Mouse (Mus musculus): Measurements from ENCODE around the gene Efna5.
A peak's percentile ranks its signal among the peaks of the same experiment; 100 is the strongest.

Efna5 gene

GRCm38 (mm10) chr17:62881176-62881790 is at the start of gene Efna5:
Gene Efna5, minus strand, starts transcription at chr17:62881317.
- peak; percentile 44 for DNase-seq

GRCm38 (mm10) chr17:62915304-62915703 is 34.2 kb upstream of the Efna5 start:
- DNase-seq, result no peak

- no peak for DNase-seq
Observed at GRCm38 (mm10) chr17:62905692-62906445, 24.8 kb upstream of the Efna5 start.

- no peak for DNase-seq
Observed at GRCm38 (mm10) chr17:62899066-62899465, 17.9 kb upstream of the Efna5 start.

- no peak for DNase-seq
Observed at GRCm38 (mm10) chr17:62889991-62890390, 8.9 kb upstream of the Efna5 start.

GRCm38 (mm10) chr17:62884129-62884506 is 3.0 kb upstream of the Efna5 start:
- peak; percentile 69 for DNase-seq

- DNase-seq, result no peak
Observed at GRCm38 (mm10) chr17:62883476-62884128, 2.5 kb upstream of the Efna5 start.

GRCm38 (mm10) chr17:62882726-62883475 is 1.8 kb upstream of the Efna5 start:
- peak; percentile 41 for DNase-seq

- DNase-seq, result peak; percentile 44
Observed at GRCm38 (mm10) chr17:62881791-62882725, 941 bp upstream of the Efna5 start.

GRCm38 (mm10) chr17:62880311-62881175 is 574 bp downstream of the Efna5 start:
- peak; percentile 38 for DNase-seq

GRCm38 (mm10) chr17:62879526-62880310 is 1.4 kb downstream of the Efna5 start:
- DNase-seq, result peak; percentile 54

GRCm38 (mm10) chr17:62875727-62876126 is 5.4 kb downstream of the Efna5 start:
- no peak for DNase-seq

GRCm38 (mm10) chr17:62871928-62872327 is 9.2 kb downstream of the Efna5 start:
- no peak for DNase-seq

GRCm38 (mm10) chr17:62871191-62871590 is 9.9 kb downstream of the Efna5 start:
- no peak for DNase-seq

- no peak for DNase-seq
Observed at GRCm38 (mm10) chr17:62870446-62870845, 10.7 kb downstream of the Efna5 start.

GRCm38 (mm10) chr17:62864966-62865365 is 16.2 kb downstream of the Efna5 start:
- no peak for DNase-seq

- no peak for DNase-seq
Observed at GRCm38 (mm10) chr17:62863004-62863403, 18.1 kb downstream of the Efna5 start.

GRCm38 (mm10) chr17:62862298-62862999 is 18.7 kb downstream of the Efna5 start:
- peak; percentile 21 for DNase-seq

GRCm38 (mm10) chr17:62857275-62857674 is 23.8 kb downstream of the Efna5 start:
- peak; percentile 17 for DNase-seq

- no peak for DNase-seq
Observed at GRCm38 (mm10) chr17:62853741-62854140, 27.4 kb downstream of the Efna5 start.
